Mouse (Mus musculus) intestine, postnatal 0 days (tissue): ENCODE data around the gene Cngb1. TPM values are rescaled to one million over a fixed set of nuclear protein-coding genes. Genes with fewer than 3 reads are reported as not detected.

Experiments
- ATAC-seq: fragments of 200-750 bp; cut with Nextera tagmentation; 2 replicates; pipeline ENCODE4 v1.8.0; 2017; ENCODE audit warnings: mild to moderate bottlenecking, moderate TSS enrichment, moderate library complexity
- H3K27ac ChIP-seq: fragments of 300-500 bp; sonication (generic); 2 replicates; pipeline ENCODE4 v1.5.1; 2014; ENCODE audit warnings: mild to moderate bottlenecking, low read depth, low read length, moderate library complexity
- H3K27me3 ChIP-seq: fragments of 300-500 bp; sonication (generic); replicated peaks from 2 replicates; pipeline ENCODE4 v1.6.1; 2014; ENCODE audit warnings: low read length, mixed read lengths; ENCODE audit not compliant: control insufficient read depth, insufficient read depth
- H3K36me3 ChIP-seq: fragments of 300-500 bp; sonication (generic); 2 replicates; pipeline ENCODE4 v1.6.1; 2014; ENCODE audit warnings: mild to moderate bottlenecking, moderate library complexity; ENCODE audit not compliant: control insufficient read depth, insufficient read depth
- H3K4me1 ChIP-seq: fragments of 300-500 bp; sonication (generic); replicated peaks from 2 replicates; pipeline ENCODE4 v1.6.1; 2014; ENCODE audit warnings: antibody characterized with exemption, low read length, mixed read lengths; ENCODE audit not compliant: control insufficient read depth, insufficient read depth
- H3K4me2 ChIP-seq: fragments of 300-500 bp; sonication (generic); replicated peaks from 2 replicates; pipeline ENCODE4 v1.6.1; 2014; ENCODE audit warnings: low read depth, mild to moderate bottlenecking, moderate library complexity
- H3K4me3 ChIP-seq: fragments of 300-500 bp; sonication (generic); 2 replicates; pipeline ENCODE4 v1.5.1; 2014; ENCODE audit warnings: low read depth, low read length
- H3K9ac ChIP-seq: fragments of 300-500 bp; sonication (generic); 2 replicates; pipeline ENCODE4 v1.6.1; 2014; ENCODE audit warnings: mild to moderate bottlenecking, low read depth, low read length
- H3K9me3 ChIP-seq: fragments of 300-500 bp; sonication (generic); 2 replicates; pipeline ENCODE4 v1.6.1; 2016; ENCODE audit warnings: mixed run types; ENCODE audit not compliant: control insufficient read depth
- CTCF ChIP-seq: sonication (generic); IDR thresholded peaks from 2 replicates; pipeline ENCODE4 v1.5.1; 2016; ENCODE audit warnings: low read depth, mild to moderate bottlenecking, control low read depth, antibody characterized with exemption, moderate library complexity
- WGBS: fragments of 180-500 bp; shearing (Covaris S2); extraction: QIAGEN DNeasy Blood & Tissue Kit; methylation state at CpG from one replicate; pipeline ENCODE4 v1.1.7; 2014; 5-methylcytosine and 5-hydroxymethylcytosine counted together
- polyA plus RNA-seq: library from polyadenylated mRNA; unstranded; fragments of >200 nt; fragmentation: Nextera tagmentation; extraction: Ambion mirVana; gene quantifications from 2 replicates; pipeline ENCODE4 v1.2.1, GENCODE M21; 2015

Cngb1 gene
- polyA plus RNA-seq, 1 experiment from 2014 or later, result 0.94 TPM

GRCm38 (mm10) chr8:95226251-95227150 is 79.9 kb downstream of the Cngb1 start:
- Histone ChIP-seq H3K9ac (no peak overlapping the region), H3K4me1 (no peaks in the 10 kb centered on the region), H3K27me3 (no peaks in the 10 kb centered on the region), H3K27ac (no peak overlapping the region), H3K4me2 (no peak overlapping the region), H3K9me3 (no peaks in the 10 kb centered on the region), H3K36me3 (no peaks in the 10 kb centered on the region), H3K4me3 (no peak overlapping the region)
- WGBS, result 63% methylated on average over 7 of the region's 7 CpGs
- ATAC-seq, result no peak
- no peak for TF ChIP-seq CTCF

GRCm38 (mm10) chr8:95223969-95224368 is 82.4 kb downstream of the Cngb1 start:
- Histone ChIP-seq H3K4me3 (no peak overlapping the region), H3K9me3 (no peaks in the 10 kb centered on the region), H3K36me3 (no peaks in the 10 kb centered on the region), H3K27me3 (no peaks in the 10 kb centered on the region), H3K4me2 (no peak overlapping the region), H3K4me1 (no peaks in the 10 kb centered on the region), H3K27ac (no peak overlapping the region), H3K9ac (no peak overlapping the region)
- no peak for ATAC-seq
- 89% methylated on average over 5 of the region's 5 CpGs for WGBS
- TF ChIP-seq CTCF, result no peak

GRCm38 (mm10) chr8:95221045-95221444 is 85.3 kb downstream of the Cngb1 start:
- H3K36me3 ChIP-seq, result no peaks in the 10 kb centered on the region
- H3K27me3 ChIP-seq, result no peaks in the 10 kb centered on the region
- no peaks in the 10 kb centered on the region for H3K4me1 ChIP-seq
- TF ChIP-seq CTCF, result no peak
- ATAC-seq, result no peak
- no peak overlapping the region for H3K4me3 ChIP-seq
- 14% methylated on average over 2 of the region's 2 CpGs for WGBS
- H3K4me2 ChIP-seq, result no peak overlapping the region
- no peak overlapping the region for H3K27ac ChIP-seq
- H3K9ac ChIP-seq, result no peak overlapping the region
- H3K9me3 ChIP-seq, result no peaks in the 10 kb centered on the region

GRCm38 (mm10) chr8:95220571-95220998 is 85.8 kb downstream of the Cngb1 start:
- Histone ChIP-seq H3K27ac (no peak overlapping the region), H3K4me1 (no peaks in the 10 kb centered on the region), H3K4me3 (no peak overlapping the region), H3K9me3 (no peaks in the 10 kb centered on the region), H3K36me3 (no peaks in the 10 kb centered on the region), H3K9ac (no peak overlapping the region), H3K4me2 (no peak overlapping the region), H3K27me3 (no peaks in the 10 kb centered on the region)
- TF ChIP-seq CTCF, result no peak
- 32% methylated on average over 7 of the region's 7 CpGs for WGBS
- peak; percentile 43; the same call in 1 of the 2 replicates for ATAC-seq

- H3K27ac ChIP-seq, result no peak overlapping the region
- WGBS, result 91% methylated on average over 8 of the region's 8 CpGs
- H3K4me2 ChIP-seq, result no peak overlapping the region
- H3K4me3 ChIP-seq, result no peak overlapping the region
- no peaks in the 10 kb centered on the region for H3K36me3 ChIP-seq
- H3K9ac ChIP-seq, result no peak overlapping the region
- ATAC-seq, result no peak
- H3K4me1 ChIP-seq, result no peaks in the 10 kb centered on the region
- peak; percentile 46 for TF ChIP-seq CTCF
- no peaks in the 10 kb centered on the region for H3K9me3 ChIP-seq
- H3K27me3 ChIP-seq, result no peaks in the 10 kb centered on the region
These were observed 86.8 kb downstream of the Cngb1 start for GRCm38 (mm10) chr8:95219623-95220022.

- Histone ChIP-seq H3K27ac (no peak overlapping the region), H3K4me3 (no peak overlapping the region), H3K27me3 (no peaks in the 10 kb centered on the region), H3K36me3 (no peaks in the 10 kb centered on the region), H3K9me3 (no peaks in the 10 kb centered on the region), H3K4me1 (no peaks in the 10 kb centered on the region), H3K9ac (no peak overlapping the region), H3K4me2 (no peak overlapping the region)
- ATAC-seq, result no peak
- 68% methylated on average over 11 of the region's 11 CpGs for WGBS
- TF ChIP-seq CTCF, result peak; percentile 18; the same call in 1 of the 2 replicates
These were observed 90.5 kb downstream of the Cngb1 start for GRCm38 (mm10) chr8:95215709-95216360.
